Mouse (Mus musculus) right cerebral cortex, postnatal 14 days (tissue): ENCODE data around the gene Pcnx.

Experiments
- DNase-seq: peaks from one replicate; pipeline ENCODE4 v3.0.0; 2022

The Pcnx gene

DNA sequence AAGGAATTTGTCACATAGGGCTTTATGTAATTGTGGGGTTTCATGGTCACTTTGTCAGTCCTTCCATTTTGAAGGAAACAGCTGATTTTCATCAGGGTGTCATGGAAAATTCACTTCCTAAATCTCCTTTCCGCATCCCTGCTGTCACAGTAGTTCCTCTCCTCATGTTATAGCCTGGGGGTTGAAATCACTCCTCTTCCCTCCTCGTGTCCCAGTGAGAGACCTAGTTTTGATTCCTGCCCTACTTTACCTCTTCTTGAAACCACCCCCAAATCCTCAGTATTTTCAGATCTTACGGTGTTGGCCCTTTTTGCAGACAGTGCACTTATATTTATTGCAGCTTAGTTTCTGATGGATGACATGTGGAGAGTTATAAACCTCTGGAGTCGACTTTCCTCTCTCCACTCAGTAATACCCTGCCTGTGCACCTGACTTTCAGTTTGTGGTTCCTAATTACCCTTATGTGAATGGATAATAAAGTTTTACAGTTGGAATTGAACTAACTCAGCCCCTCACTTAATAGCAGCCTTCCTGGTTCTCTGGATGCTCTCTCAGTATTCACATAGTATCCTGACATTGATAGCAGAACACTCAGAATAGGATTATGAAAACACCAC is 48.0 kb downstream of the Pcnx start:
- no peak for DNase-seq

DNA sequence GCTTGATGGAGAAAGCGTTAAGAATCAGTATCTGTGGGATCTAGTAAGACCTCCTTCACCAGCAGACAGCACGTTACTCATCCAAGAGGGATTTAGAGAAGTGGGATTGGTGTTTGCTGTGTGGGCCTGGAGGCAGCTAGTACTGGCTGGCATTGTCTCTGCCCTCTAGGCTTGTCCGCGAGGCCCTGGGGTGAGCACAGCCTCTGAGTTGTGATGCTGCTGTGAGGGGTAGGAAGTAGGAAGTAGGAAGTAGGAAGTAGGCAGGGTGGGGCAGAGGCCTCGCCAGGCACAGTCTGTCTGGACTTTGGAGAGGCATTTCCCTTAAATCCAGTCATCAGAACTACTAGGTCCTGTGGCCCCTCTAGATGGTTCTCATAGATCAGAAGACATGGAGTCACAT is 50.6 kb downstream of the Pcnx start:
- no peak for DNase-seq

- peak; percentile 68 for DNase-seq
Observed at GRCm38 (mm10) chr12:81915176-81915950, 55.5 kb downstream of the Pcnx start.

DNA sequence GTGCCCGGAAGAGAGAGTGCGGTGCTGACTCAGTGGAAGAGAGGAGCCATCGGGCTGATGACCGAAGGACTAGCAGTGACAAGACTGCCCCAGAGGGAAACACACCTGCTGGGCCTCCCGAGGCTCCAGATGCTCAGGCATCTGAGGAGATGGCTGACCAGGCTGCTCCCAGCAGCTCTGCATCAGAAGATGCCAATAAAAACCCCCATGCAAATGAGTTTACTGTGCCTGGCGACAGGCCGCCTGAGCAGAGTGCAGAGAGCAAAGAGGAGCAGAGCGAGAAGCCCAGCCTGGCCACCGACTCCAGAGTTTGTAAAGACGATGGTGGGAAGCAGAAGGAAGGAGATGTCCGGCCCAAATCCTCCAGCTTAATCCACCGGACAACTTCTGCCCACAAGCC is 58.5 kb downstream of the Pcnx start:
- DNase-seq, result no peak

DNA sequence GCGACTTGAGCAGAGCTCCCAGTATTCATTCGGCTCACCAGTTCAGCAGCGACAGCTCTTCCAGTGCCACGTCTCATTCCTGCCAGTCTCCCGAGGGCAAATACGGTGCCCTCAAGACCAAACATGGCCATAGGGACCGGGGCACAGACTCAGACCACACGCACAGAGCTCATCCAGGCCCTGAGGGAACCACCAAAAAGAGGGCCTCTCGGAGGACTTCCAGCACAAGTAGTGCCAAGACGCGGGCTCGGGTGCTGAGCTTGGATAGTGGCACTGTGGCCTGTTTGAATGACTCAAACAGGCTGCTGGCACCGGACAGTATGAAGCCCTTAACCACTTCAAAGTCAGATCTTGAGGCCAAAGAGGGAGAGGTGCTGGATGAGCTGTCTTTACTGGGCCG is 59.1 kb downstream of the Pcnx start:
- DNase-seq, result no peak

GRCm38 (mm10) chr12:81920027-81920426 is 60.2 kb downstream of the Pcnx start:
- no peak for DNase-seq

GRCm38 (mm10) chr12:81920614-81921013 is 60.8 kb downstream of the Pcnx start:
- no peak for DNase-seq

DNA sequence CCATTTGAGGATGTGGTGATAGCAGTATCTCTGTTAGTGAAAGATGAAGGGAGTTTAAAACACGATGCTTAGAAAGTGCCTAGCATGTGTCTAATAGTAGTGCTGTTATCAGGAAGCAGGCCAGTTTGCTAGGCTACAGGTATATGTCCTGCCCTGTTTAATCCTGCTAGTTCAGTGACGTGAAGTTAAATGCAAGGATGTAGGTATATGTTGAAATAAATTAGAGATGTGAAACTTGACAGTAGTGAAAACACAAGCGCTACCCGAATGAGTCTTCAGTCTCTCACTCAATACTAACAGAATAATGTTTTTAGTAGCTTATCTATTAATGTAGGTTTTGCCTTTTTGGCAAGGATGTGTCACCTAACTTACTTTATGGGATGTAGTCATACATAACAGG is 62.0 kb downstream of the Pcnx start:
- no peak for DNase-seq

DNA sequence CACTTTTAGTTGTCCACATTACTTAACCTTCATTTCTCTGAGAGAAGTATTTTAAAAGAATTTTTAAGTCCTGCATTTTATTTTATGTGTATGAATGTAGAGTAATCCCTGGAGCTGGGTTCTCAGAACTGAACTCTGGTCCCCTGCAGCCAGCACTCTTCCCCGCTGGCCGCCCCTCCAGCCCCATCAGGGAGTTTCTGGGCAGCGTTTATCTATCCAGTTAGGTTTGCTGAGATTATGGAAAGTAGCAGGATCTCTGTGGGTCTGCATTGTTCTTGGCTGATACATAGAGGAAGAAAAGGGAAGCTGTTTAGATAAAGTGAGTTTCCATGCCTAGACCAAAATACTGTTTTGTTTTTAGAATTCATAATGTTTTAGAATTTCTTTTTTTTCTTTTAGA is 63.0 kb downstream of the Pcnx start:
- no peak for DNase-seq

DNA sequence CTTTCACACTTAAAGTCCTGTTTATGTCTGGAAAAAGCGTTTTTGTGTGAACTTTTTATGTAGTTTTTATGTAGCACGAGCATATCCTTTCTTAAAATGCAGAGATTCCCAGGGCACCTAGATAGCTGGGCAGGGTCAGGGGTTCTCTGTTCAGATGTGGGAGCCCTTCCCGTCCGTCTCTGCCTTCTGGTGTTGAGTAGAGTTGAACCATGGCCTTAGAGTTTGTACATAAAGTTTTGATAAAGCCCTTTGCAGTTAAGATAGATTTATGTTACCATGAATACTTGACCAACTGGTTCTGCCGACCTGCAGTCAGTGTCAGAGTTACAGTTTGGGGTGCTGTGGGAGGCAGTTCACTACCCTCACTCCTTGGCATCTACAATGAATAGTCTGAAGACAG is 67.3 kb downstream of the Pcnx start:
- no peak for DNase-seq

DNA sequence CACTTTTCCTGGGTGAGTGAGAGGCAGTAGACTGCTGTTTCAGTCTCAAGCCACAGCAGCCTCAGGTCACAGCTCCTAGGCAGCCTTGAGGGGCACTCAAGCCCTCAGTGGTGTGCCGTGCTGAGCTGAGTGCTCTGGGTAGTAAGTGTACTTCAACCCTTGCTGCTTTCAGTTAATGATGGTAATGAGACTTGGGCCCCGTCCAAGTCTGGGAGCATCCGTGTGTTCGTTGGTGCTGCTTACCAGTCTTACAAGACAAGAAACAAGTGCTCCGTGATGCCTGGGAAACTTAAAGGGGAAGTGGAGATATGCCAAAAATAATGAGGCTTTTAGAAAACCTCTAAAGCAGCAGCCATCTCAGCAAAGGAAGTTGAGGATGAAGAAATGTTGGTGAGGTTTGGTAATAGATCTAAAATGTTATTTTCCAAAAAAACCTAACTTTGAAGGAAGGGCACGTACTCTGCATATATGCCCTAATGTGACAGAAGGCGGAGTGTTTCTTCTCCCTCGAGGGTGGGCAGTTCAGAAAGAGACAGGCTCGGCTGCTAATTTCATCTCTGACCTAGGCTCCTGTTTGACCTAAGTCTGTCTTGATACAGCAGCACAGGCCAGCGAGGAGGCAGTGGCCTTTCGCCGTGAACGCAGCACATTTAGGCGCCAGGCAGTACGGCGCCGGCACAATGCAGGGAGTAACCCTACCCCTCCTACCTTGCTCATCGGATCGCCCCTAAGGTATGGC is 68.0 kb downstream of the Pcnx start:
- no peak for DNase-seq

GRCm38 (mm10) chr12:81928382-81928770 is 68.6 kb downstream of the Pcnx start:
- no peak for DNase-seq

DNA sequence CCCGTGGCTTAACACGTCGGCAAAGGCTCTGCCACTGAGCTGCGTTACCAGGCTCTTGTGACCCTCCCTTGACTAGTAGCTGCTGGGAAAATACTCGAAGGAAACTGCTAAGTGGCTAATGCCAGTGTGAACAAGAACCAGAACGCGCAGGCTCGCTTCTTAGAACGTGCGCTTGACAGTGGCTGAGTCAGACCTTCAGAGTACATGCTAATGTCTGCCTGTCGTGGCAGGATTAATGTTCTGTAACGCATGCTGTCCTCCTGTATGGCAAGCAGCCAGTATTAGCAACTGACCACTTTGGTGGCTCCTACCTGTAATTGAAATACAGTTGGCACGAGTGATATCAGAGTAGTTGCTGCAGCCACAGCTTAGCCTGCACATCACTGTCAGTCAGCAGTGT is 72.2 kb downstream of the Pcnx start:
- no peak for DNase-seq

- no peak for DNase-seq
Observed at GRCm38 (mm10) chr12:81933430-81933829, 73.6 kb downstream of the Pcnx start.

DNA sequence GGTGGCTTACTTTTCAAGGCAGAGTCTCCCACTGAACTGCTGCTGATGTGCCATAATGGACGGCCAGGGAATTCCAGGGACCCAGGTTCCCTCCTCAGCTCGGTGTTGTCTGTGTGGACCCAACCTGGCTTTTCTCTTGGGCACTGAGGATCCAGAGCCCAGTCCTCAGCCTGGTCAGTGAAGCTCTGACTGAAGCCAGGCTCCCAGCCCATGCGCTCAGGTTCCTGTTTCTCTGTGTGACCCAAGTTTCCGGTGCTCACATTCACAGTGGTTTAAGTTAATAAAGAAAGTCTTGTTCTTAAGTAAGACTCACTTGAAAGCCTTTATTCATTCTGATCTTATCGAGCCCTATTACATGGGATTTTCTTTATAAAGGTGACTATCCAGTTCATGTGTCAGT is 74.7 kb downstream of the Pcnx start:
- DNase-seq, result no peak

DNA sequence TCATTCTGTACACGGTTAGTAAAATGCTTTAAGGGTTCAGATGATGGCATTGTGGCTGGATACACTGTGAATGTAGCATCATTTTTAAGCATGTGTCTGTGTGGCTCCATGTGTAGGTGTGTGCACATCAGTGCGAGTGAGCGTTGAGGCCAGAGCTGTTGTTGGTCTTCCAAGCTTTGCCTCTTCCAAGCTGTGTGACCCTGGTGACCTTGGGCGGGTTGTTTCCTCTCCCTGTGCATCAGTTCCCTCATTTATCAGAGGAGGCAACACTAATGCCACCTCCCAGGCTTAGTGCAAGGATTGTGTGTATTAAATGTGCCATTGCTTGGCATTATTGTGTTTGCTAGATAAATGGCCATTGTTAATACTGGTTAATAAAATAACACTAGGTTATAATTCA is 76.2 kb downstream of the Pcnx start:
- no peak for DNase-seq

- DNase-seq, result no peak
Observed at GRCm38 (mm10) chr12:81941191-81941590, 81.4 kb downstream of the Pcnx start.

DNA sequence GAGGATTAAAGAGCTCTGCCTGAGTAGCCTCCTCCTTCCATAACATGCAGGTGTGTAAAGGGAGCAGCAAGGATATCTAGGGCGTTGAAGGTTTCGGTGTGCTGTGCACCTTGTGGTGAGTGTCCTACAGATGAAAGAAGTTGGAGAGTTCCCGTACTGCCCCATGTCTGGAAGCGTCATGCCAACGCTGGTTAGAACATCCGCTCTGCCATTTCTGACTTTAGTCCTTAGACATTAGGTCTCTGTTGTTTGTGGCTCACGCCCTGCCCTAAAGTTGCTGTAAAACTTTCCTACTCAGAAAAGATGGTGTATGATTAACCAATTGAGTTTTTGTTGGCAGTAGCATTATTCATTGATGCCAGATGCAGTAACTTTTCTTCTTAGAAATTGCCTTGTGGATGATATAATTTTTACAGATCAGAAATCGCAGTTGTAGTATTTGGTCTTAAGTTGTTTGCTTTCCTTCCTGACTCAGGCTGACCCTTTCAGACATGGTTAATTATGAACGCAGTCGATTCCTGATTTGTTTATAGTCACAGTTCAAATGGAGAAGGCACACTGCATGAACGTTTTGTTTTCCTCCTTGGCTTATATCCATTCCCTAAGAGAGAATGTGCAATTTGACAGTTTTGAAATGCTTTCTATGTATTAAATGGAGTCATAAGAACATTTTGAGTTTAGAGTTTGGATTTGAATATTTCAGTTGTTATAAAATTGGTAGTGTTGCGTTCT is 83.7 kb downstream of the Pcnx start:
- DNase-seq, result no peak

GRCm38 (mm10) chr12:81949026-81949425 is 89.2 kb downstream of the Pcnx start:
- no peak for DNase-seq

GRCm38 (mm10) chr12:81950016-81950415 is 90.2 kb downstream of the Pcnx start:
- DNase-seq, result no peak

GRCm38 (mm10) chr12:81958351-81958750 is 98.5 kb downstream of the Pcnx start:
- DNase-seq, result no peak

DNA sequence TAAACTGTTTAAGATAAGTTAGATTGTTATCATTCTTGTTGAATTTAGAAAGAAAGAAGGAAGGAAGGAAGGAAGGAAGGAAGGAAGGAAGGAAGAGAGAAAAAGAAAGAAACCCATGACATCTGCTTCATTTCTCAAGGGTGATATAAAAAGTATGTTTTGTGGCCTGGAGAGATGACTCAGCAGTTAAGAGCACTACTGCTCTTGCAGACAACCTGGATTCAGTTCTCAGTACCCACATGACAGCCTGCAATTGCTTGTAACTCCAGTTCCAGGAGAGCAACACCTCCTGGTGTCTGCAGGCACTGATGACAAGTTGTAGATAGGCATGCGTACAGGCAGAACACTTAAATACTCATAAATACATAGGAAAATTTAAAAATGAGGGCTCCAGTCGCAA is 105.6 kb downstream of the Pcnx start:
- DNase-seq, result no peak
